Mouse (Mus musculus) heart, embryonic 15.5 days (tissue): ENCODE measurements at regions not wholly inside any gene's neighbourhood (a gene's known extent, or its start where the extent isn't known, plus 50 kb on each side); places are given as distances from the start of the nearest gene placed in this dataset.

Experiments
- ATAC-seq: fragments of 200-750 bp; cut with Nextera tagmentation; replicated peaks from 2 replicates; pipeline ENCODE4 v1.8.0; 2017; ENCODE audit warnings: low read depth, moderate TSS enrichment; ENCODE audit not compliant: insufficient number of reproducible peaks, insufficient read depth, low FRiP score
- H3K27ac ChIP-seq: fragments of 300-500 bp; sonication (generic); 2 replicates; pipeline ENCODE4 v1.5.1; 2015; ENCODE audit warnings: mild to moderate bottlenecking, inconsistent platforms
- H3K27me3 ChIP-seq: fragments of 300-500 bp; sonication (generic); 2 replicates; pipeline ENCODE4 v1.6.1; 2015; ENCODE audit warnings: inconsistent platforms
- H3K36me3 ChIP-seq: fragments of 300-500 bp; sonication (generic); 2 replicates; pipeline ENCODE4 v1.6.1; 2015; ENCODE audit warnings: mild to moderate bottlenecking, inconsistent platforms
- H3K4me1 ChIP-seq: fragments of 300-500 bp; sonication (generic); replicated peaks from 2 replicates; pipeline ENCODE4 v1.6.1; 2015; ENCODE audit warnings: inconsistent platforms
- H3K4me2 ChIP-seq: fragments of 300-500 bp; sonication (generic); 2 replicates; pipeline ENCODE4 v1.6.1; 2015; ENCODE audit warnings: inconsistent platforms, mild to moderate bottlenecking, moderate library complexity
- H3K4me3 ChIP-seq: fragments of 300-500 bp; sonication (generic); 2 replicates; pipeline ENCODE4 v1.5.1; 2015; ENCODE audit warnings: mild to moderate bottlenecking, inconsistent platforms
- H3K9ac ChIP-seq: fragments of 300-500 bp; sonication (generic); 2 replicates; pipeline ENCODE4 v1.6.1; 2015; ENCODE audit warnings: mild to moderate bottlenecking, inconsistent platforms
- H3K9me3 ChIP-seq: fragments of 300-500 bp; sonication (generic); replicated peaks from 2 replicates; pipeline ENCODE4 v1.6.1; 2016; ENCODE audit warnings: inconsistent platforms
- WGBS: fragments of 180-500 bp; shearing (Covaris S2); methylation state at CpG from one replicate; pipeline ENCODE4 v1.1.7; 2015; ENCODE audit warnings: mixed read lengths; 5-methylcytosine and 5-hydroxymethylcytosine counted together

DNA sequence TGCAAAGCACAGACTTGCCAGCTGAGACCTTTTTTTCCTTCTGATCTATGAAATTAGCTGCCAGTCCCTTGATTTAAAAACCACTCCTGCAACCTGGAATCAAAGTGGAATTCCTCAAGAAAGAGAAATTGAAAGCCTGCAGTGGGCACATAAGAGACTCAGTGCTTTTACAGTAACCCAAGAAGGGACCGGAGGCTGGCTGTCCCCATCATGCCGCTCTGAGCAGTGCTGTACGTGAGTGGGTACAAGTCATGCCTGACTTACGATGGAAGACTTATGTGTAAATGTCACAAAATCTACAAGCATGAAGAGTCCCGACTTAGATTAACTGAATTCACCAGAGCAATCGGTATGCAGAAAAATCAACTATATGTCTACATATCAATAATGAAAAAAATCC lies 73.6 kb upstream of the Cxcl12 start:
- H3K4me2 ChIP-seq: no peak overlapping the region
- H3K9ac ChIP-seq: no peak overlapping the region
- H3K4me3 ChIP-seq: no peak overlapping the region
- H3K27ac ChIP-seq: no peak overlapping the region
- no peak for ATAC-seq
- no peaks in the 10 kb centered on the region; the same call in 1 of the 2 replicates for H3K4me1 ChIP-seq
- WGBS: 90% methylated on average over 6 of the region's 6 CpGs
- H3K36me3 ChIP-seq: no peaks in the 10 kb centered on the region
- H3K27me3 ChIP-seq: 0 out of 2 replicates have a peak, but pooled peaks cover 2% of the 10 kb centered on the region
- no peaks in the 10 kb centered on the region for H3K9me3 ChIP-seq

GRCm38 (mm10) chr6:117099871-117100270 lies 68.5 kb upstream of the Cxcl12 start:
- no peak overlapping the region for H3K9ac ChIP-seq
- H3K4me3 ChIP-seq: no peak overlapping the region
- no peaks in the 10 kb centered on the region for H3K9me3 ChIP-seq
- no peaks in the 10 kb centered on the region for H3K36me3 ChIP-seq
- 37% methylated on average over 10 of the region's 10 CpGs for WGBS
- no peak for ATAC-seq
- H3K27ac ChIP-seq: no peak overlapping the region
- H3K27me3 ChIP-seq: 0 out of 2 replicates have a peak, but pooled peaks cover 2% of the 10 kb centered on the region
- no peak overlapping the region for H3K4me2 ChIP-seq
- no peaks in the 10 kb centered on the region; the same call in 1 of the 2 replicates for H3K4me1 ChIP-seq

GRCm38 (mm10) chr6:117102693-117103092 lies 65.6 kb upstream of the Cxcl12 start:
- H3K36me3 ChIP-seq: no peaks in the 10 kb centered on the region
- H3K4me2 ChIP-seq: no peak overlapping the region
- ATAC-seq: no peak
- H3K9me3 ChIP-seq: no peaks in the 10 kb centered on the region
- no peak overlapping the region for H3K27ac ChIP-seq
- no peaks in the 10 kb centered on the region; the same call in 1 of the 2 replicates for H3K4me1 ChIP-seq
- 0 out of 2 replicates have a peak, but pooled peaks cover 2% of the 10 kb centered on the region for H3K27me3 ChIP-seq
- 63% methylated on average over 4 of the region's 4 CpGs for WGBS
- no peak overlapping the region for H3K4me3 ChIP-seq
- no peak overlapping the region for H3K9ac ChIP-seq

- no peaks in the 10 kb centered on the region for H3K9me3 ChIP-seq
- no peaks in the 10 kb centered on the region for H3K36me3 ChIP-seq
- WGBS: 70% methylated on average over 6 of the region's 6 CpGs
- no peak overlapping the region for H3K27ac ChIP-seq
- no peak overlapping the region for H3K4me3 ChIP-seq
- no peaks in the 10 kb centered on the region for H3K27me3 ChIP-seq
- no peak overlapping the region for H3K4me2 ChIP-seq
- no peak overlapping the region for H3K9ac ChIP-seq
- no peaks in the 10 kb centered on the region; the same call in 1 of the 2 replicates for H3K4me1 ChIP-seq
- no peak for ATAC-seq
Measured at GRCm38 (mm10) chr6:117104047-117104446, 64.3 kb upstream of the Cxcl12 start.

DNA sequence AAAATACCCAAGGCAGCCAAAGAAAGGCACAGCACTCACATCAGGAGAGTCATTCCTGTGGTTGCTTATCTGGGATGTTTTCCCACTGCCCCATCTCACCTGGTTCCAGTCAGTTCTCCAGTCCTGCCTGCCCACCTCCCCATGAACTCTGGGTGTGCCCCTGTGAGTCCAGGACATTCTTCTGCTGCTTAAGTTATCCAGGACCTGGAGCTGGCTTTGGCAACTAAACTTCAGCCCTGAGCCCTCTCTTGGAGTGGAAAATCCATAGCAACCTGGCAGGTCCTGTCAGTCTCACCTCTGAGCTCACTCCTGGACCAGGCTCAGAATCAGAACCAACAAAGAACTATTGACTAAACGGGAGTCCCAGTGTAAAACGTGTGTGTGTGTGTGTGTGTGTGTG lies 63.9 kb upstream of the Cxcl12 start:
- 44% methylated on average over 2 of the region's 2 CpGs for whole genome bisulfite sequencing
- Histone ChIP-seq H3K36me3 (no peaks in the 10 kb centered on the region), H3K27ac (no peak overlapping the region), H3K4me2 (no peak overlapping the region), H3K4me1 (no peaks in the 10 kb centered on the region; the same call in 1 of the 2 replicates), H3K27me3 (no peaks in the 10 kb centered on the region), H3K4me3 (no peak overlapping the region), H3K9me3 (no peaks in the 10 kb centered on the region), H3K9ac (no peak overlapping the region)
- no peak for ATAC-seq

- Histone ChIP-seq H3K4me3 (no peak overlapping the region), H3K36me3 (no peaks in the 10 kb centered on the region), H3K4me2 (no peak overlapping the region), H3K9ac (no peak overlapping the region), H3K4me1 (no peaks in the 10 kb centered on the region), H3K27ac (no peak overlapping the region), H3K9me3 (no peaks in the 10 kb centered on the region), H3K27me3 (no peaks in the 10 kb centered on the region)
- no peak for ATAC-seq
- 57% methylated on average over 6 of the region's 6 CpGs for WGBS
Measured at GRCm38 (mm10) chr6:117105182-117105589, 63.1 kb upstream of the Cxcl12 start.

DNA sequence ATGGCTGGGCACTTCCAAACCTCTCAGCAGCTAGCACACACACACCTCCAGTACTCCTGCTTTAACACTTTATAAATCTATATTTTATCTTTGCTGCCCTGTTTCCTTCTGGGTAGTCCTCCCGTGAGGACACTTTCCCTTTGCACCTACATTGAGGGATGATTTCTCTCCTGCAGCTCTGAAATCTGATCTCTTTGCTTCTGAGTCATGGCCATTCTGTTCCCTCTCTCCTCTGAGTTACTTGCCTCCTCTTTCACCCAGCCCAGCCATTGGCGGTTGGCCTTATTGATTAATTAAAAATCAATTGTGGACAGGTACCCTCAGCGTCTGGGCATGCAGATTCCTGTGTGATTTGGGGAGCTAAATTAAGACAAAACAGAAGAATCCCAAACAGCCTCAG lies 58.0 kb upstream of the Cxcl12 start:
- Histone ChIP-seq H3K27me3 (no peaks in the 10 kb centered on the region), H3K4me1 (no peaks in the 10 kb centered on the region), H3K9ac (no peak overlapping the region), H3K4me3 (no peak overlapping the region), H3K27ac (no peak overlapping the region), H3K36me3 (no peaks in the 10 kb centered on the region), H3K9me3 (no peaks in the 10 kb centered on the region), H3K4me2 (no peak overlapping the region)
- 53% methylated on average over 3 of the region's 3 CpGs for WGBS
- no peak for ATAC-seq

DNA sequence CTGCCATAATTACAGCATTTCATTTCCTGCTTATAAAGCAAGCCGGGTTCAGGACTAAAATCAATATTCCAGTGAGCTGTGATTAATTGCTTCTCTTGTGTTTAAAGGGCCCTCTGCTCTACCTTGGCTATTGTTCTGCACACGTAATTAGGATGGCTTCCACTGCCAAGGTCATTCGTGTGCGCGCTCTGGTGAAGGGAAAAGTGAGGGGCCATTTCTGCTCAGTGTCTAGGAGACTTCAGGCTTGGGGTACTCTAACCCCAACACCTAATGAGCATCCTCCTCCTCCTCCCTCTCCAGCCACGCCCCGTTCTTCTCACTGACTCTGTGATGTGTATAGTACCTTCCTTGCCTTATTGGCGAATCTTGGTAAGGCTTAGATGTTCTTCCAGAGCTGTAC lies 53.5 kb upstream of the Cxcl12 start:
- no peaks in the 10 kb centered on the region for H3K9me3 ChIP-seq
- H3K4me1 ChIP-seq: no peaks in the 10 kb centered on the region
- H3K36me3 ChIP-seq: no peaks in the 10 kb centered on the region
- no peak overlapping the region for H3K27ac ChIP-seq
- no peak for ATAC-seq
- no peaks in the 10 kb centered on the region for H3K27me3 ChIP-seq
- no peak overlapping the region for H3K9ac ChIP-seq
- no peak overlapping the region for H3K4me3 ChIP-seq
- WGBS: 81% methylated on average over 8 of the region's 8 CpGs
- no peak overlapping the region for H3K4me2 ChIP-seq

GRCm38 (mm10) chr6:117118081-117118480 lies 50.3 kb upstream of the Cxcl12 start:
- H3K36me3 ChIP-seq: no peaks in the 10 kb centered on the region
- no peak for ATAC-seq
- 86% methylated on average over 3 of the region's 3 CpGs for WGBS
- no peak overlapping the region for H3K4me3 ChIP-seq
- H3K4me1 ChIP-seq: no peaks in the 10 kb centered on the region
- no peak overlapping the region for H3K4me2 ChIP-seq
- H3K27me3 ChIP-seq: no peaks in the 10 kb centered on the region
- no peaks in the 10 kb centered on the region for H3K9me3 ChIP-seq
- no peak overlapping the region for H3K9ac ChIP-seq
- H3K27ac ChIP-seq: no peak overlapping the region
